Mouse (Mus musculus) forebrain, embryonic 14.5 days (tissue): ENCODE measurements around the gene Hnf4a. TPM values are rescaled to one million over a fixed set of nuclear protein-coding genes. Genes with fewer than 3 reads are reported as not detected.

Source experiments
- polyA plus RNA-seq: library from polyadenylated mRNA; unstranded; fragments of >200 nt; fragmentation: Nextera tagmentation; extraction: Ambion mirVana; gene quantifications from 2 replicates; pipeline ENCODE4 v1.2.1, GENCODE M21; 2014

The Hnf4a gene
- polyA plus RNA-seq, 1 experiment from 2014 or later: not detected

Other genes starting within 250 kb of the Hnf4a start
- 0.08 and 0.15 TPM in 2 replicates for gene Jph2, start 108.8 kb upstream of the Hnf4a start, polyA plus RNA-seq
- 83.6 and 90.3 TPM in 2 replicates for gene Oser1, start 82.1 kb upstream of the Hnf4a start, polyA plus RNA-seq
- 107 and 113 TPM in 2 replicates for gene Gdap1l1, start 68.3 kb upstream of the Hnf4a start, polyA plus RNA-seq
- gene Fitm2, start 34.2 kb upstream of the Hnf4a start, polyA plus RNA-seq: 8.6 and 10.4 TPM in 2 replicates
- 0.40 TPM in 1 of 2 replicates, not detected in the other for gene R3hdml, start 14.5 kb upstream of the Hnf4a start, polyA plus RNA-seq
- gene Ttpal, start 95.5 kb downstream of the Hnf4a start, polyA plus RNA-seq: 44.8 and 46.7 TPM in 2 replicates
- 37.3 and 37.9 TPM in 2 replicates for gene Serinc3, start 138.3 kb downstream of the Hnf4a start, polyA plus RNA-seq
- 163 and 181 TPM in 2 replicates for gene Pkig, start 151.6 kb downstream of the Hnf4a start, polyA plus RNA-seq
- 4.5 and 5.5 TPM in 2 replicates for gene Ada, start 243.4 kb downstream of the Hnf4a start, polyA plus RNA-seq